11 mouse cellular contexts compared by ENCODE assay signal in the genomic region with DNA sequence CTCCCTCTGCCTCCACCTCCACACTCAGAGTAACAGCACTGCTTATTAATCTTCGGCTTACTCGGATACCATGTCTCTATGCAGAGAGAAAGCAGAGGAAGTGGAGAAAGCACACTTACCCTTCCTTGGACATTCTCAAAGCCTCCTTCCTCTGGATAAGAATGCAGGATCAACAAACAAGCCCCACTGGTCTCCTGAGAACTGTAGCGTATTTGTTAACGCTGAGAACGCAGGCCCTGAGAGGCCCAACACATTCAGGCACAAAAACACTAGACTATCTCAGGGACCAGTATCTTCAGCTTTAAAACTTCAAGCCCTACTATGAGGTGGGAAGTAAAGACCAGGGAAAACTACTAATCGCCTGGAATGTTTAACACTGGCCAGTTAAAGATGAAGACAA.
DNase-seq lines count a peak whose midpoint lies in the region; ATAC-seq lines count a peak whose summit lies in the region.
"Had no signal": no experiment of that assay in that cellular context is flagged by ENCODE, and none has a peak within 500 bp of the region (broad histone marks: within the 10 kb centered on the region; RNA-seq: fewer than 3 reads in every experiment).

No protein-coding gene starts in this region.

- H3K9me3 ChIP-seq in heart, embryonic 10.5 days = no peaks in the 10 kb centered on the region
- no peaks in the 10 kb centered on the region for H3K9me3 ChIP-seq in neural tube, embryonic 13.5 days
- no peaks in the 10 kb centered on the region for H3K9me3 ChIP-seq in limb, embryonic 13.5 days

- no peak for DNase-seq in heart, embryonic 10.5 days (ENCODE audit: low spot score)
- DNase-seq in heart, postnatal 4 days = no peak
- DNase-seq in neural tube, embryonic 10.5 days (ENCODE audit: extremely low spot score, low spot score) = no peak
- DNase-seq in thymus, adult 18-20 months = no peak
- no peak for DNase-seq in left cerebral cortex, adult 9 months (ENCODE audit: low spot score in 2 of 2)
- no peak for DNase-seq in gastrocnemius, postnatal 10 days
- DNase-seq: adrenal gland, postnatal 10 days; kidney, postnatal 10 days had no signal

- no peak overlapping the region; the same call in 1 of the 2 replicates for H3K9ac ChIP-seq in neural tube, embryonic 13.5 days
- H3K9ac ChIP-seq in limb, embryonic 13.5 days = no peak overlapping the region

- no peak for ATAC-seq in neural tube, embryonic 13.5 days (ENCODE audit: low read depth)
- ATAC-seq in limb, embryonic 13.5 days (ENCODE audit: low FRiP score, low read depth) = no peak

- H3K36me3 ChIP-seq in heart, embryonic 10.5 days = no peaks in the 10 kb centered on the region; the same call in 1 of the 2 replicates
- no peaks in the 10 kb centered on the region for H3K36me3 ChIP-seq in neural tube, embryonic 13.5 days
- peaks cover 8% of the 10 kb centered on the region for H3K36me3 ChIP-seq in limb, embryonic 13.5 days

- H3K4me1 ChIP-seq in heart, embryonic 10.5 days = peaks cover 23% of the 10 kb centered on the region
- H3K4me1 ChIP-seq in neural tube, embryonic 13.5 days (replicated peaks) = peaks cover 4% of the 10 kb centered on the region; the same call in 1 of the 2 replicates
- peaks cover 9% of the 10 kb centered on the region; the same call in 1 of the 2 replicates for H3K4me1 ChIP-seq in limb, embryonic 13.5 days

- 44% methylated on average over 6 of the region's 6 CpGs for WGBS in heart, embryonic 10.5 days
- WGBS in neural tube, embryonic 13.5 days = 55% methylated on average over 6 of the region's 6 CpGs
- WGBS in limb, embryonic 13.5 days = 65% methylated on average over 6 of the region's 6 CpGs

- no peaks in the 10 kb centered on the region for H3K27me3 ChIP-seq in heart, embryonic 10.5 days (ENCODE audit: insufficient read depth, poor library complexity, severe bottlenecking)
- no peaks in the 10 kb centered on the region for H3K27me3 ChIP-seq in neural tube, embryonic 13.5 days
- no peaks in the 10 kb centered on the region for H3K27me3 ChIP-seq in limb, embryonic 13.5 days
- H3K27me3 ChIP-seq: CH12.LX had no signal

- H3K27ac ChIP-seq in heart, embryonic 10.5 days = peak overlapping the region; percentile 73
- H3K27ac ChIP-seq in neural tube, embryonic 13.5 days (replicated peaks) = peak overlapping the region; percentile 61; the same call in 1 of the 2 replicates
- peak overlapping the region; percentile 48; the same call in 1 of the 2 replicates for H3K27ac ChIP-seq in limb, embryonic 13.5 days

- 0 out of 2 replicates have a peak overlapping the region, but pooled peaks have one; percentile 3 for H3K4me3 ChIP-seq in heart, embryonic 10.5 days
- H3K4me3 ChIP-seq in neural tube, embryonic 13.5 days = no peak overlapping the region
- H3K4me3 ChIP-seq in limb, embryonic 13.5 days = no peak overlapping the region

- H3K4me2 ChIP-seq in neural tube, embryonic 13.5 days = no peak overlapping the region
- no peak overlapping the region for H3K4me2 ChIP-seq in limb, embryonic 13.5 days (replicated peaks)
